Mouse (Mus musculus) naive thymus-derived CD4-positive, alpha-beta T cell, adult 2 months (primary cell): Measurements from ENCODE around the gene Nrp2.

Experiments
- DNase-seq: peaks from one replicate; pipeline ENCODE4 v3.0.0-alpha.2; 2011; ENCODE audit warnings: low read depth

The Nrp2 gene

GRCm38 (mm10) chr1:62782573-62782972, 79.5 kb downstream of the Nrp2 start:
- no peak for DNase-seq

GRCm38 (mm10) chr1:62783354-62784083, 80.4 kb downstream of the Nrp2 start:
- DNase-seq, result no peak

- DNase-seq, result no peak
These were observed 81.0 kb downstream of the Nrp2 start for GRCm38 (mm10) chr1:62784084-62784392.

GRCm38 (mm10) chr1:62786255-62786654, 83.2 kb downstream of the Nrp2 start:
- peak; percentile 73 for DNase-seq

- DNase-seq, result no peak
These were observed 84.5 kb downstream of the Nrp2 start for GRCm38 (mm10) chr1:62787546-62787945.

- DNase-seq, result no peak
These were observed 91.3 kb downstream of the Nrp2 start for GRCm38 (mm10) chr1:62794223-62794895.

GRCm38 (mm10) chr1:62794896-62795255, 91.8 kb downstream of the Nrp2 start:
- DNase-seq, result no peak

- peak; percentile 63 for DNase-seq
These were observed 92.4 kb downstream of the Nrp2 start for GRCm38 (mm10) chr1:62795307-62796037.

GRCm38 (mm10) chr1:62796038-62796647, 93.1 kb downstream of the Nrp2 start:
- DNase-seq, result no peak

- DNase-seq, result no peak
These were observed 96.3 kb downstream of the Nrp2 start for GRCm38 (mm10) chr1:62799427-62799826.

GRCm38 (mm10) chr1:62800351-62800750, 97.3 kb downstream of the Nrp2 start:
- DNase-seq, result no peak

- no peak for DNase-seq
These were observed 98.3 kb downstream of the Nrp2 start for GRCm38 (mm10) chr1:62801429-62801828.

GRCm38 (mm10) chr1:62801842-62802241, 98.8 kb downstream of the Nrp2 start:
- no peak for DNase-seq

- DNase-seq, result no peak
These were observed 100.5 kb downstream of the Nrp2 start for GRCm38 (mm10) chr1:62803544-62803943.

GRCm38 (mm10) chr1:62806014-62806413, 102.9 kb downstream of the Nrp2 start:
- no peak for DNase-seq

GRCm38 (mm10) chr1:62808395-62808794, 105.3 kb downstream of the Nrp2 start:
- no peak for DNase-seq

- DNase-seq, result no peak
These were observed 106.6 kb downstream of the Nrp2 start for GRCm38 (mm10) chr1:62809601-62810228.

- DNase-seq, result no peak
These were observed 108.1 kb downstream of the Nrp2 start for GRCm38 (mm10) chr1:62811141-62811540.

- peak; percentile 32 for DNase-seq
These were observed 109.9 kb downstream of the Nrp2 start for GRCm38 (mm10) chr1:62812701-62813684.

GRCm38 (mm10) chr1:62813938-62814337, 110.9 kb downstream of the Nrp2 start:
- DNase-seq, result no peak

- no peak for DNase-seq
These were observed 114.5 kb downstream of the Nrp2 start for GRCm38 (mm10) chr1:62817566-62817965.
